Mouse (Mus musculus): ENCODE measurements around the gene Klhl29.

- no peak for TF ChIP-seq POLR2A (IDR thresholded peaks at IDR 0.05; ENCODE audit: control insufficient read depth, extremely low read depth, insufficient read depth, low read length, poor library complexity)
- no peak for TF ChIP-seq CTCF (IDR thresholded peaks at IDR 0.05; ENCODE audit: borderline replicate concordance, control insufficient read depth, extremely low read depth, insufficient read depth, low read length, poor library complexity)
Measured at GRCm38 (mm10) chr12:5198254-5198653, 177.2 kb downstream of the Klhl29 start.
